Mouse (Mus musculus): ENCODE measurements around the gene Med13l. TPM values are rescaled to one million over a fixed set of nuclear protein-coding genes. Genes with fewer than 3 reads are reported as not detected.

Gene Med13l
- 15.3 and 16.3 TPM in 2 replicates for polyA plus RNA-seq (2015; fragmentation: Nextera tagmentation; extraction: Ambion mirVana)

DNA sequence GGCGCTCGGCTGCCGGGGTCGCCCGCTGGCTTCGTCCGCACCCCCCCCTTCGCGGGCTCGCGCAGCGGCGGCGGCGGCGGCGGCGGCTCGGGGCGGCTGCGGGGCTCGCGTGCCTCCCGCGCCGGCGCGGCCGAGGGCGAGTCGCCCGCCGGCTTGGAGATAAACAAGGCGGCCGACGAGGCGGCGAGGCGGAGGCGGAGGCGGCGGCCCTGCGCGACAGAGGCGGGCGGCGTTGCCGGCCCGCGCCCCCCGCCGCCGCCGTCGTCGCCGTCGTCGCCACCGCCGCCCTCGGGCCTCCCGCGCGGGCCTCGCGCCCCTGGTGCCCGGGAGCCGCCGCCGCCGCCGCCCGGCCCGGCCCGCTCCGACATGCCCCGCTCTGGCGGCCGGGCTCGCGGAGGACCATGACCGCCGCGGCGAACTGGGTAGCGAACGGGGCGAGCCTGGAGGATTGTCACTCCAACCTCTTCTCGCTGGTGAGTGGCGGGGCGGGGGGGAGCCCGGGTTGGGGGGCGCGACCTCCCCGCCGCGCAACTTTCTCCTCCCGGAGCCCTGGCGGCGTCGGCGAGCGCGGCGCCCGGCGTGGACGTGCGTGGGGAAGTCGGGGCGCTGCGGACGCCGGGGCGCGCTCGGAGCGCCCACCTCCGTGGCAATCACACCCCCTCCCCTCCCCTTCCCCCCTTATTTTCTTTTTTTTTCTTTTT is at the start of gene Med13l:
Gene Med13l, plus strand, starts transcription at position 295 of the 701 bp plus-strand sequence.
- 1% methylated on average over 34 of the region's 120 CpGs for WGBS
- Histone ChIP-seq H3K36me3 (no peaks in the 10 kb centered on the region), H3K9me3 (no peaks in the 10 kb centered on the region), H3K4me1 (replicated peaks) (peaks cover 45% of the 10 kb centered on the region), H3K27me3 (0 out of 2 replicates have a peak, but pooled peaks cover 8% of the 10 kb centered on the region), H3K27ac (peak within 1 kb of the TSS; percentile 99), H3K4me2 (peak within 1 kb of the TSS; percentile 76), H3K4me3 (peak within 1 kb of the TSS; percentile 81), H3K9ac (peak within 1 kb of the TSS; percentile 95)
- ATAC-seq (ENCODE audit: low FRiP score): peak; percentile 62

GRCm38 (mm10) chr5:118510969-118511368 is 49.5 kb upstream of the Med13l start:
- no peak overlapping the region for H3K9ac ChIP-seq
- no peak overlapping the region for H3K27ac ChIP-seq
- no peaks in the 10 kb centered on the region for H3K36me3 ChIP-seq
- H3K9me3 ChIP-seq: no peaks in the 10 kb centered on the region
- H3K4me1 ChIP-seq (replicated peaks): peaks cover 27% of the 10 kb centered on the region
- ATAC-seq (ENCODE audit: low FRiP score): no peak
- H3K27me3 ChIP-seq: peaks cover 24% of the 10 kb centered on the region; the same call in 1 of the 2 replicates
- 86% methylated on average over 4 of the region's 4 CpGs for WGBS
- H3K4me3 ChIP-seq: no peak overlapping the region
- H3K4me2 ChIP-seq: no peak overlapping the region

DNA sequence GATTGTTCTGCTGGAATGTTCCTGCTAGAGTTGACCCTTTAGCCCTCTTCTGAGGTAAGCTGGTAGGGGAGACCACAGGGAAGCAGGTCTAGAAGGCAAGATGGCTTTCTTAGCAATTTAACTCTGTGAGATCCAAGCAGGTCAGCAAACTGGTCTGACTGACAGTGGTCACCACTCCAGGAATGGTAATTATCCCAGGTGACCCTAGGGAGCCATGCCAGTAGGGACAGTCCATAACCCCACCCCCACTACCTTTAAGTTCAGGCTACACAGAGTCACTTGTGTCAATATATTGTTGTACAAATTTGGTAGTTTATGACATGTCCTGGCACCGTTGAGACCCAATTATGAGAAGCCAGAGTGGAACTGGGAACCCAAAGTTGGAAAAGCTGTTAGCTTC is 47.5 kb upstream of the Med13l start:
- no peak for ATAC-seq (ENCODE audit: low FRiP score)
- H3K9ac ChIP-seq: no peak overlapping the region
- no peak overlapping the region for H3K27ac ChIP-seq
- H3K27me3 ChIP-seq: peaks cover 38% of the 10 kb centered on the region; the same call in 1 of the 2 replicates
- 85% methylated on average over 1 of the region's 1 CpGs for WGBS
- H3K4me2 ChIP-seq: no peak overlapping the region
- H3K4me3 ChIP-seq: no peak overlapping the region
- no peaks in the 10 kb centered on the region for H3K9me3 ChIP-seq
- H3K4me1 ChIP-seq (replicated peaks): peaks cover 38% of the 10 kb centered on the region
- H3K36me3 ChIP-seq: no peaks in the 10 kb centered on the region

GRCm38 (mm10) chr5:118513629-118514526 is 46.6 kb upstream of the Med13l start:
- Histone ChIP-seq H3K9ac (0 out of 2 replicates have a peak overlapping the region, but pooled peaks have one; percentile 14), H3K36me3 (no peaks in the 10 kb centered on the region), H3K27ac (no peak overlapping the region), H3K4me2 (peak overlapping the region; percentile 57), H3K4me3 (peak overlapping the region; percentile 31), H3K4me1 (replicated peaks) (peaks cover 43% of the 10 kb centered on the region), H3K27me3 (peaks cover 38% of the 10 kb centered on the region; the same call in 1 of the 2 replicates), H3K9me3 (no peaks in the 10 kb centered on the region)
- WGBS: 4% methylated on average over 43 of the region's 43 CpGs
- ATAC-seq (ENCODE audit: low FRiP score): no peak

- WGBS: 24% methylated on average over 9 of the region's 9 CpGs
- H3K27me3 ChIP-seq: peaks cover 38% of the 10 kb centered on the region; the same call in 1 of the 2 replicates
- no peaks in the 10 kb centered on the region for H3K9me3 ChIP-seq
- H3K4me2 ChIP-seq: peak overlapping the region; percentile 57
- H3K27ac ChIP-seq: no peak overlapping the region
- H3K4me1 ChIP-seq (replicated peaks): peaks cover 44% of the 10 kb centered on the region
- ATAC-seq (ENCODE audit: low FRiP score): no peak
- no peaks in the 10 kb centered on the region for H3K36me3 ChIP-seq
- H3K9ac ChIP-seq: 0 out of 2 replicates have a peak overlapping the region, but pooled peaks have one; percentile 14
- H3K4me3 ChIP-seq: peak overlapping the region; percentile 31
Measured at GRCm38 (mm10) chr5:118514527-118514831, 46.0 kb upstream of the Med13l start.

DNA sequence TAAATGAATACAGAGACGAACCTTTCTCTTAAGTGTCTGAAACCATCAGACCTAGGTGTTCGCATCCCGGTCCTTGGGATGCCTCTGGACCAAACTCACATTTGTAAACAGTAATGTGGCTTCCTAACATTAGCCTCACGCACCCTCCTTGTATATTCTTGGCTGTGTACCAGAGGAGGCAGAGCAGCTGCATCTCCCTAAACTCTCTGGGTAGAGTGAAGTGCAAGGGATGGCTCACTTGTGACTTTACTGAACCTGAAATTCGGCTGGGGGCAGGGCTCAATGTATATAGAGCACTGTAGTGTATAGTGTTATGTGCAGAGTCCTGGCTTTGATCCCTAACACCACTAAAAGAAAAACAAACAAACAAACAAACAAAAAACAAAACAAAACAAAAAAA is 45.6 kb upstream of the Med13l start:
- peaks cover 38% of the 10 kb centered on the region; the same call in 1 of the 2 replicates for H3K27me3 ChIP-seq
- 56% methylated on average over 5 of the region's 5 CpGs for WGBS

GRCm38 (mm10) chr5:118515280-118515721 is 45.2 kb upstream of the Med13l start:
- no peaks in the 10 kb centered on the region for H3K36me3 ChIP-seq
- no peak overlapping the region for H3K27ac ChIP-seq
- ATAC-seq (ENCODE audit: low FRiP score): no peak
- peaks cover 44% of the 10 kb centered on the region for H3K4me1 ChIP-seq (replicated peaks)
- peaks cover 38% of the 10 kb centered on the region; the same call in 1 of the 2 replicates for H3K27me3 ChIP-seq
- H3K9ac ChIP-seq: no peak overlapping the region
- no peak overlapping the region for H3K4me3 ChIP-seq
- no peak overlapping the region for H3K4me2 ChIP-seq
- H3K9me3 ChIP-seq: no peaks in the 10 kb centered on the region
- 14% methylated on average over 11 of the region's 11 CpGs for WGBS

More for the DNA sequence above, 45.6 kb upstream of the Med13l start:
- no peak for ATAC-seq (ENCODE audit: low FRiP score)
- Histone ChIP-seq H3K9me3 (no peaks in the 10 kb centered on the region), H3K27ac (no peak overlapping the region), H3K36me3 (no peaks in the 10 kb centered on the region), H3K9ac (no peak overlapping the region), H3K4me3 (peak overlapping the region; percentile 31; the same call in 1 of the 2 replicates), H3K4me1 (replicated peaks) (peaks cover 44% of the 10 kb centered on the region), H3K4me2 (peak overlapping the region; percentile 57)

DNA sequence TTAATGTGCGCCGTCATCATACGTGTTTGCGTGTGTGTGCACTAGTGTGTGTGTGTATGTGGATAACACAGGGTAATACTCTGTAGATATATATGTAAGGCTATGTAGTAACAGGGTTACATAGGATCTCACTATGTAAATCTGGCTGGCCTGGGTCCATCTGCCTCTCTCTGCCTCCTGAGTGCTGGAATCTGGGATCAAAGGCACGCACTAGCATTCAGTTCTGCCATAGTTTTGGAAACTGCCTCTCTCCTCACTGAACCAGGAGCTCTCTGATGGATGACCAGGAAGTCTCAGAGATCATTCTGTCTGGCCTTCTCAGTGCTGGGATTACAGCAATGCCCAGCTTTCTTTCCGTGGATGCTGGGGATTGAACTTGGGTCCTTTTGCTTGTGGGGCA is 44.4 kb upstream of the Med13l start:
- 83% methylated on average over 6 of the region's 6 CpGs for WGBS
- Histone ChIP-seq H3K27me3 (peaks cover 37% of the 10 kb centered on the region; the same call in 1 of the 2 replicates), H3K9me3 (no peaks in the 10 kb centered on the region), H3K4me3 (no peak overlapping the region), H3K9ac (no peak overlapping the region), H3K27ac (0 out of 2 replicates have a peak overlapping the region, but pooled peaks have one; percentile 18), H3K4me2 (no peak overlapping the region), H3K36me3 (no peaks in the 10 kb centered on the region), H3K4me1 (replicated peaks) (peaks cover 44% of the 10 kb centered on the region)
- ATAC-seq (ENCODE audit: low FRiP score): no peak

- no peaks in the 10 kb centered on the region for H3K9me3 ChIP-seq
- WGBS: 54% methylated on average over 6 of the region's 6 CpGs
- no peak for ATAC-seq (ENCODE audit: low FRiP score)
- peaks cover 44% of the 10 kb centered on the region for H3K4me1 ChIP-seq (replicated peaks)
- H3K36me3 ChIP-seq: no peaks in the 10 kb centered on the region
- no peak overlapping the region for H3K4me2 ChIP-seq
- no peak overlapping the region for H3K27ac ChIP-seq
- H3K27me3 ChIP-seq: peaks cover 36% of the 10 kb centered on the region; the same call in 1 of the 2 replicates
- no peak overlapping the region for H3K9ac ChIP-seq
- no peak overlapping the region for H3K4me3 ChIP-seq
Measured at GRCm38 (mm10) chr5:118516470-118516869, 44.0 kb upstream of the Med13l start.

DNA sequence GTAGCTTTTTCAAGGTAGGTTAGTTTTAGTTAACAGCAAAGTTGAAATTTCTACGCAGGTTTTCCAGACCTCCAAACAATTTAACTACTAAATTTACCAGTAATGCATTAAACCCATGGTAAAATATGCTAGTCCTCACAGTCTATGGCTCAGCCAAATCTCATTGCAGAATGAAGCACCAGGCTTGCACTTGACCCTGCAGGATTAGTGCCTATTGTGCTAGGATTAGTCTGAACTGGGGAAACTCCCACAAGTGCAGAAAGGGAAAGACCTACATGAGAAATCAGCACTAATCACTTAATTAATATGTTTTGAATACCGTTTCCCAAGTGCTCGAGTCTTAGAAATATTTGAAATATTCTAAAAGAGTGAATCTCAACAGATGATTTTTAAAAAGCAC is 40.0 kb upstream of the Med13l start:
- ATAC-seq (ENCODE audit: low FRiP score): no peak
- H3K4me1 ChIP-seq (replicated peaks): peaks cover 22% of the 10 kb centered on the region
- peaks cover 16% of the 10 kb centered on the region for H3K27me3 ChIP-seq
- H3K4me2 ChIP-seq: no peak overlapping the region
- no peaks in the 10 kb centered on the region for H3K9me3 ChIP-seq
- 77% methylated on average over 3 of the region's 3 CpGs for WGBS
- H3K9ac ChIP-seq: no peak overlapping the region
- H3K27ac ChIP-seq: no peak overlapping the region
- no peak overlapping the region for H3K4me3 ChIP-seq
- no peaks in the 10 kb centered on the region for H3K36me3 ChIP-seq

DNA sequence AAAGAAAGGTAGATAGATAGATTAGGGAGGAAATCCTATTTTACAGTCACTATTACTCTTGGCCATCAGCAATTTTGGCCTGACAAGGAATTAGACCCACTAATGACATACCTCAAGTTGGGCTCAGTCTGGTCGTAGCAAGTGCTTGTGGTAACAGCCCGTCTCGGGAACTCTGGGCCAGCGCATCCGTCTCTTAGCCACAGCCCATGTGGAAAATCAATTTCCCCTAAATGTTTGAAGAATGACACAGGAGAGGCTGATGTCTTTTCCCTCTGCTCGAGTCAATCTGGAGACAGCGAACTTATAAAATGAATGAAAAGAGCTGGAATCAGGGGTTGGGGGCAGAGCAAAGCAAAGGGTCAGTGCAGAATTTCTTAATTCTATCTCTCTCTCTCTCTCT is 36.1 kb upstream of the Med13l start:
- Histone ChIP-seq H3K4me3 (no peak overlapping the region), H3K9me3 (no peaks in the 10 kb centered on the region), H3K4me2 (no peak overlapping the region), H3K36me3 (no peaks in the 10 kb centered on the region), H3K27me3 (peaks cover 10% of the 10 kb centered on the region; the same call in 1 of the 2 replicates), H3K4me1 (replicated peaks) (peaks cover 7% of the 10 kb centered on the region), H3K9ac (no peak overlapping the region), H3K27ac (no peak overlapping the region)
- WGBS: 65% methylated on average over 7 of the region's 7 CpGs
- no peak for ATAC-seq (ENCODE audit: low FRiP score)

- no peak for ATAC-seq (ENCODE audit: low FRiP score)
- no peak overlapping the region for H3K27ac ChIP-seq
- WGBS: 88% methylated on average over 6 of the region's 6 CpGs
- H3K36me3 ChIP-seq: no peaks in the 10 kb centered on the region
- H3K27me3 ChIP-seq: peaks cover 12% of the 10 kb centered on the region; the same call in 1 of the 2 replicates
- no peaks in the 10 kb centered on the region for H3K9me3 ChIP-seq
- H3K9ac ChIP-seq: no peak overlapping the region
- H3K4me2 ChIP-seq: no peak overlapping the region
- peaks cover 7% of the 10 kb centered on the region for H3K4me1 ChIP-seq (replicated peaks)
- H3K4me3 ChIP-seq: no peak overlapping the region
Measured at GRCm38 (mm10) chr5:118525634-118526033, 34.8 kb upstream of the Med13l start.

All from hindbrain, embryonic 13.5 days (tissue).